Mouse (Mus musculus) heart, adult 2 months (tissue): ENCODE measurements around the gene Siah2. TPM values are rescaled to one million over a fixed set of nuclear protein-coding genes. Genes with fewer than 3 reads are reported as not detected.

Source experiments
- DNase-seq, 2 experiments: peaks; one replicate each; pipeline ENCODE4 v3.0.0; 2021
- H3K27ac ChIP-seq: fragments of 200-600 bp; 2 replicates; pipeline ENCODE4 v1.8.1; 2022
- H3K27me3 ChIP-seq: fragments of 200-500 bp; 2 replicates; pipeline ENCODE4 v1.6.1; 2012; ENCODE audit warnings: mild to moderate bottlenecking, low read length, inconsistent platforms, mixed read lengths; ENCODE audit not compliant: control insufficient read depth, insufficient read depth
- H3K36me3 ChIP-seq: fragments of 200-500 bp; 2 replicates; pipeline ENCODE4 v1.6.1; 2012; ENCODE audit warnings: low read length, inconsistent platforms; ENCODE audit not compliant: control insufficient read depth, insufficient read depth
- H3K4me1 ChIP-seq: fragments of 200-500 bp; 2 replicates; pipeline ENCODE4 v1.6.1; 2011; ENCODE audit warnings: low read length; ENCODE audit not compliant: control insufficient read depth, insufficient read depth
- H3K4me3 ChIP-seq: fragments of 200-600 bp; 2 replicates; pipeline ENCODE4 v1.8.1; 2022
- H3K79me2 ChIP-seq: fragments of 200-500 bp; replicated peaks from 2 replicates; pipeline ENCODE4 v1.6.1; 2012; ENCODE audit warnings: mild to moderate bottlenecking, inconsistent platforms, low read length, moderate library complexity, mixed read lengths; ENCODE audit not compliant: control insufficient read depth, insufficient read depth
- H3K9ac ChIP-seq: fragments of 200-500 bp; 2 replicates; pipeline ENCODE4 v1.6.1; 2012; ENCODE audit warnings: low read depth, mild to moderate bottlenecking, control low read depth, inconsistent platforms, low read length, mixed read lengths
- CTCF ChIP-seq: fragments of 200-600 bp; IDR thresholded peaks from 2 replicates; pipeline ENCODE4 v1.8.1; 2022; ENCODE audit warnings: antibody characterized with exemption, mild to moderate bottlenecking, moderate library complexity
- EP300 ChIP-seq: fragments of 200-500 bp; IDR thresholded peaks from 2 replicates; pipeline ENCODE4 v1.6.1; 2011; ENCODE audit warnings: low read depth, low read length, control low read depth; ENCODE audit not compliant: insufficient read depth
- POLR2A ChIP-seq: fragments of 200-500 bp; IDR thresholded peaks from 2 replicates; pipeline ENCODE4 v1.6.1; 2011; ENCODE audit warnings: mild to moderate bottlenecking, low read depth, low read length, control low read depth; ENCODE audit not compliant: insufficient read depth
- WGBS: fragments of 180-500 bp; shearing (Covaris S2); methylation state at CpG from one replicate; pipeline ENCODE4 v1.1.7; 2018; 5-methylcytosine and 5-hydroxymethylcytosine counted together
- intact Hi-C: fragments of 180-260 bp; cut with DNase I; formaldehyde crosslinking; loops from one replicate; pipeline ENCODE4 v1.15.1; 2025
- long read RNA-seq: library from polyadenylated mRNA; stranded (forward); transcript quantifications from one replicate; pipeline ENCODE4 v2.0.0, GENCODE M21; 2021
- polyA plus RNA-seq: library from polyadenylated mRNA; depleted of rRNA; stranded (reverse); fragments of >200 nt; gene quantifications from 2 replicates; pipeline ENCODE4 v1.2.3, GENCODE M21; 2012; rRNA removed
- total RNA-seq, 2 experiments: library from RNA; stranded (reverse); gene quantifications; 2 replicates each; pipeline ENCODE4 v1.2.3; 2021

Gene Siah2
- total RNA-seq: 10 to 100 TPM in 1 of 2 experiments, 1 to 10 TPM in 1; 8.8 to 10.9 TPM
- 9.0 and 12.7 TPM in 2 replicates for polyA plus RNA-seq
- long read RNA-seq, transcript Siah2-201 (2 exons, 2,511 nt): major isoform, 17 of 18 reads
- long read RNA-seq, partial matches to known transcripts: 0 of 18 reads
- long read RNA-seq, other reads (novel, unspliced or antisense): 1 of 18 reads

DNA sequence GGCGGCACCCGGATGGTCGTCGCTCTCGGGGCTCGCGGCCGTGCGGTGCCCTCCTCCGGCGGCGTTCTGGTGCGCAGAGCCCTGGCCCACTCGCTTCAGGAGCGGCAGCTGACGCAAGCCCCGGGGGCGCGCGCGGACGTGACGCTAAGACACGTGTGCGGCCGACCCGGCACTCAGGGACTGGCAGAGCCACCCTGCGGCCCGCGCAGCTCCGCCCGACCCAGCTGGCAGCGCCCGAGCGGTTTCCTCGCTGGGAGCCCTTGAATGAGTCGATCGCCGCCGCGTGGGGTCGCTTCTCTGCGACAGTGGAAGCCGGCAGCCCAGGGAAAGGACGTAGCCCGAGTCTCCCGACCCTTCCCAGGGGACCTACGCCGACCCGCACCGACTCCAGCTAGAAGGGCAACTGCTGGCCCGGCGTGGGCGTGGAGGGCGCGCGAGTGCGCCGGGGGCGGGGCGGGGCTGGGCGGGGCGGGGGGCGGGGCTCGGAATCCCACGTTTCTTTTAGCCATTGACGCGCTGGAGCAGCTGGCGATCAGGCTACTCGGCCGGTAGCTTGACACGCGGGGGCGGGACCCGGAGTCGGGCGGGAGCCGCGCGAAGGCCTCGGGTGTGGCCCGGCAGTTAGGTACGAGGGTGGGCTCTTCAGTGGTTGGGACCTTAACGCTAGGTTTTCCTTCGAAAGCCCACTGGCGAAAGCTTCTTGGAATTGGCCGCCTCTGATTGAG lies at the start of gene Siah2:
TSS of gene Siah2 (minus strand) at position 404 of the 725 bp plus-strand sequence.
- H3K4me1 ChIP-seq: no peaks in the 10 kb centered on the region
- WGBS: 1% methylated on average over 84 of the region's 87 CpGs
- no peaks in the 10 kb centered on the region for H3K36me3 ChIP-seq
- intact Hi-C loops: loop anchor here (2.0 to 5.0 kb wide), 4 partner anchors 37 to 275 kb away; partner anchors contain the start of genes Eif2a, Selenot and Serp1
- TF ChIP-seq CTCF (peak; percentile 47), POLR2A (no peak; the same call in none of the 2 replicates), EP300 (no peak)
- H3K27ac ChIP-seq: peak within 1 kb of the TSS; percentile 97
- H3K79me2 ChIP-seq: no peaks in the 10 kb centered on the region
- H3K4me3 ChIP-seq: peak within 1 kb of the TSS; percentile 90
- H3K9ac ChIP-seq: peak within 1 kb of the TSS; percentile 91
- DNase-seq: peak; percentile 91 to 96
- no peaks in the 10 kb centered on the region for H3K27me3 ChIP-seq

DNA sequence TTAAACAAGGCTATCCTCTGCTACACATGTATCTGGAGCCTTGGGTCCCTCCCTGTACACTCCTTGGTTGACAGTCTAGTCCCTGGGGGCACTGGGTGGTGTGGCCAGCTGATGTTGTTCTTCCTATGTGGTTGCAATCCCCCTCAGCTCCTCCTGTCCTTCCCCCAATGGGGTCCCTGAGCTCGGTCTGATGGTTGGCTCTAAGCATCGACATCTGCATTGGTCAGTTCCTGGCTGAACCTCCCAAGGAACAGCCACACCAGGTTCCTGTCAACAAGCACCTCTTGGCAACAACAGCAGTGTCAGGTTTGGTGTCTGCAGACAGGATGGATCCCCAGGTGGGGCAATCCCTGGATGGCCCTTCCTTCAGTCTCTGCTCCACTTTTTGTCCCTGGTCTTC lies 47.3 kb upstream of the Siah2 start:
- Histone ChIP-seq H3K79me2 (no peaks in the 10 kb centered on the region), H3K36me3 (no peaks in the 10 kb centered on the region), H3K9ac (no peak overlapping the region), H3K27ac (no peak overlapping the region), H3K27me3 (no peaks in the 10 kb centered on the region), H3K4me1 (no peaks in the 10 kb centered on the region), H3K4me3 (no peak overlapping the region)
- intact Hi-C loops: no loop called here
- no peak for DNase-seq
- WGBS: 47% methylated on average over 2 of the region's 2 CpGs
- TF ChIP-seq EP300 (no peak), POLR2A (no peak), CTCF (no peak)

DNA sequence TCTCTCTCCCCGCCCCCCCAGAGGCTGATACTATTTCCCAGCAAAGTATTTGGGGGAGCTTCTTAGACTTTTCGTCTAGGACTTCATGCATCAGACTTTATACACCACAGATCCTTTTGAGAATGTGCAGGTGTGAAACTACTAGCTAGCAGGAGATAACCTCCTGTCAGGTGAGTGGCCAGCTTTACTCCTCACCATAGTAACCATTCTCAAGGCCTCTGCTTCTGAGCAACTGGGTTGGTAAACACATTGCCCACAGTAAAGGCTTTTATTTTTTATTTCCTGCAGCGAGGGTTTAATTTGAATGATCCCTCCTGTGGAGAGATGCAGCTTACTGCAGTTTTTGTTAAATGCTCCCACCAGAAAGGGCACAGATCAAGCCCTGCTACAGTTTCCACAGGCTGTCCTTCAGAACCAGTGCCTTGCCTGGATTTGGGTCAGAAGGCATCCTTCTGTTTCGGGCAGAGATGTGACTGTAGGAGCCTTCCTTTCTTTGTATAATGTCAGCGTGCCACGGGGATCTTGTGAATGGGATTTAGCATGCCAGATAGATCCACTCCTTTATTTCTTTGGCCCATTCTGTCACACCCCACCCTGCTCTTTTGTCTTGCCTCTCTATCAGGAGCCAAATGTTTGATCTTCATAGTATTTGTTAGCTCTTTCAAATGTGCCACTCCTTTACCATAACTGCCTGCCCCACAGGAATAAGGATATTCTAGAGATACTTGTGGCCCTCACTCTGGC lies 46.3 kb upstream of the Siah2 start:
- Histone ChIP-seq H3K27ac (no peak overlapping the region), H3K4me1 (no peaks in the 10 kb centered on the region), H3K4me3 (no peak overlapping the region), H3K9ac (no peak overlapping the region), H3K79me2 (no peaks in the 10 kb centered on the region), H3K27me3 (no peaks in the 10 kb centered on the region), H3K36me3 (no peaks in the 10 kb centered on the region)
- no peak for DNase-seq
- intact Hi-C loops: no loop called here
- WGBS: 41% methylated on average over 6 of the region's 6 CpGs
- TF ChIP-seq CTCF (no peak), POLR2A (no peak), EP300 (no peak)

DNA sequence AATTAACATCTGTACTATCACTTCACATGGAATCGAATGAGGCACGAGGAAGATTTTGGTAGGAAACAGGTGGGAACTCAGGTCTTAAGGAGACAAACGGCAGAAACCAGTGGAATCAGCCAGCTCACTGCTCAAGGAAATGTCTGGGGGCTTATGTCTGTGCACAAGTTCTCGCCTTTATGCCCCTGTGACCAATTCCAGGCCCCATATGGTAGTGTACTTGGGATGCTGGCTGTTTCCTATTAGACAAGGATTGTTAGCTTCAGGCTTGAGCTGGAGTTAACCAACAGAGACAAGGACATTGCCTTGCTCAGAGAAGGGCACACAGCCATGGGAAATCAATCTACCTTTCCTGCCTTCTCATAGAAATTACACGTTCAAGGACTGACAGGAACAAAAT lies 39.3 kb upstream of the Siah2 start:
- Histone ChIP-seq H3K4me3 (no peak overlapping the region), H3K79me2 (no peaks in the 10 kb centered on the region), H3K9ac (no peak overlapping the region), H3K27ac (no peak overlapping the region), H3K27me3 (no peaks in the 10 kb centered on the region), H3K36me3 (no peaks in the 10 kb centered on the region), H3K4me1 (no peaks in the 10 kb centered on the region)
- WGBS: 82% methylated on average over 5 of the region's 5 CpGs
- no peak for DNase-seq
- intact Hi-C loops: no loop called here
- no peak for TF ChIP-seq EP300
- TF ChIP-seq CTCF: no peak
- TF ChIP-seq POLR2A: no peak

DNA sequence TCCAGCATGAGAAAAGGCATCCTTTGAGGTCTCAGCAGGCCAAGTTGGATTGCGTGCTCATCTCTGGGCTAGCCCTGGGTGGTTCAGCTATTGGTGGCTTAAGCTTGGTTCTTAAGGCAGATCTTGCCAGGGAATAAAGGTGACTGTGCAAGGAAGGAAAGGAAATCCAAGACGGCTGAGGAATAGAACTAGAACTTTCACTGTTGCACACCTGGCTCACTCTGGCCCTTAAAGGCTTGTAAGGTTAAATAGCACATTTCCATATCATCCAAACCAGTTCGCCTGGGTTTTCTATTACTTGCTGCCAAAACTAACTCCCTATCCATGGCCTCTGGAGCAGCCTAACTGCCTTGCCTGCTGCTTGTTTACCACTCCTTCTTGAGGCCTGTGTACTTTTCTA lies 38.4 kb upstream of the Siah2 start:
- H3K36me3 ChIP-seq: no peaks in the 10 kb centered on the region
- WGBS: 77% methylated on average over 3 of the region's 3 CpGs
- intact Hi-C loops: no loop called here

More for the DNA sequence above, 38.4 kb upstream of the Siah2 start:
- H3K27me3 ChIP-seq: no peaks in the 10 kb centered on the region
- TF ChIP-seq POLR2A (no peak), CTCF (no peak), EP300 (no peak)
- no peak for DNase-seq
- no peak overlapping the region for H3K4me3 ChIP-seq
- no peak overlapping the region for H3K27ac ChIP-seq
- no peaks in the 10 kb centered on the region for H3K79me2 ChIP-seq
- no peaks in the 10 kb centered on the region for H3K4me1 ChIP-seq
- H3K9ac ChIP-seq: no peak overlapping the region
